Mouse (Mus musculus) heart, adult 2 months (tissue): ENCODE measurements around the gene Gal3st1.

ENCODE experiments used
- CTCF ChIP-seq: fragments of 200-600 bp; IDR thresholded peaks from 2 replicates; pipeline ENCODE4 v1.8.1; 2022; ENCODE audit warnings: antibody characterized with exemption, mild to moderate bottlenecking, moderate library complexity
- POLR2A ChIP-seq: fragments of 200-500 bp; IDR thresholded peaks from 2 replicates; pipeline ENCODE4 v1.6.1; 2011; ENCODE audit warnings: mild to moderate bottlenecking, low read depth, low read length, control low read depth; ENCODE audit not compliant: insufficient read depth

DNA sequence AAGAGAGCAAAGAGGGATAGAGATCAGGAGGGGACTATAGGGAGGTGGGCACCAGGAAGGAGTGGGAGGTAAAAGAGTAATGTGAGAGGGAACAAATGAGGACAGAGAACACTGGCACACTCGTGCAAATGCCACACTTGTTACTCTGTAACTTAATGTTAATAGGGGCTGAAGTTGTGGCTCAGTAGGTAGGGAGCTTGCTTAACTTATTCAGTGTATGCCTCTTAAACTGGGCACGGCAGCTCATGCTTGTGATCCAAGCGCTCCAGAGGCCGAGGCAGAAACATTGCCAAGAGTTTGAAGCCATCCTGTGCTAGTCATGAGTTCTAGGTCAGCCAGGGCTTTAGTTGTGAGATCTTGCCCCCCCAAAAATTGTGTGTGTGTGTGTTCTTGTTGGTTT lies 48.3 kb upstream of the Gal3st1 start:
- no peak for TF ChIP-seq CTCF
- TF ChIP-seq POLR2A = no peak
